Mouse (Mus musculus) lung, adult 10 weeks (tissue): ENCODE data around the gene Sv2a. TPM values are rescaled to one million over a fixed set of nuclear protein-coding genes. Genes with fewer than 3 reads are reported as not detected.

Source experiments
- polyA plus RNA-seq: library from polyadenylated mRNA; stranded (reverse); fragments of 350-450 nt; fragmentation: Illumina TruSeq; extraction: RNeasy Lipid Tissue Mini Kit (QIAGEN cat#74804); gene quantifications from one replicate; pipeline ENCODE4 v1.2.3, GENCODE M21; 2014; ENCODE audit warnings: low read depth, low replicate concordance; ENCODE audit not compliant: insufficient read depth

Gene Sv2a
- polyA plus RNA-seq: 0.72 TPM

DNA sequence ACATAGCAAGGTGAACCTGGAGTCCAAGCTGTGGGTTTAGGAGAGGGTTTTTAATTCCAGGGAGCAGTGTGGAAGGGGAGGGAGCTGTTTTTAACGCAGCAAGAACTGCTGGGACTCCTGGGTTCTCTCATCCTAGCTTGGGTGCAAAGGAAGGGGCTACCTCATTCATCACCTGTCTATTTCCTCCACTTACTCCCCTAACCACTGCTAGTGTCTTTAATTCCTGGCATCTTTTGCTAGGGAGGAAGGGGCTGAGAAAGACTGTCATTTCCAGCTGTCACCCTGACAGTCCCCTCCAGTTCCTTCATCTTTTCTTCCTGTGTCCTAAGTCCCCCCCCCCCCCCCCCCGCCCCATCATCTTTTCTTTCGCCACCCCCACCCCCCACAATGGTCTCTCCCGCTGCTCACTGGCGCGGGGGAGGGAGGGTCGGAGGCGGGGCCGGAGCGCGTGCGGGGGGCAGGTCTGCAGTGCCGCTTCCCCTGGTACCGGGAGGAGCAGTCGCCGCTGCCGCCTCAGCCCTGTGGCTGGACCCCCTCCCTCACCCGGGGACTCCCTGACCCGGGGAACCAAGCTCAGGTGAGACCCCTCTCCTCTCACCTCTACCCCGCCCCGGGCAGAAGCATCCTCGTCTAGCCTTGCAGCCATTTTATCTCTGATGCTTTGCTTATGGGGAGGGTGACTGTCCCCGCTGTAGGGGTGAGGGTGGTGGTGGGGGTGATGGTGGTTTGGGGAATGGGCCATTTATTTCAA lies at the start of gene Sv2a:
Gene Sv2a, plus strand, starts transcription at position 425 of the 751 bp plus-strand sequence.

DNA sequence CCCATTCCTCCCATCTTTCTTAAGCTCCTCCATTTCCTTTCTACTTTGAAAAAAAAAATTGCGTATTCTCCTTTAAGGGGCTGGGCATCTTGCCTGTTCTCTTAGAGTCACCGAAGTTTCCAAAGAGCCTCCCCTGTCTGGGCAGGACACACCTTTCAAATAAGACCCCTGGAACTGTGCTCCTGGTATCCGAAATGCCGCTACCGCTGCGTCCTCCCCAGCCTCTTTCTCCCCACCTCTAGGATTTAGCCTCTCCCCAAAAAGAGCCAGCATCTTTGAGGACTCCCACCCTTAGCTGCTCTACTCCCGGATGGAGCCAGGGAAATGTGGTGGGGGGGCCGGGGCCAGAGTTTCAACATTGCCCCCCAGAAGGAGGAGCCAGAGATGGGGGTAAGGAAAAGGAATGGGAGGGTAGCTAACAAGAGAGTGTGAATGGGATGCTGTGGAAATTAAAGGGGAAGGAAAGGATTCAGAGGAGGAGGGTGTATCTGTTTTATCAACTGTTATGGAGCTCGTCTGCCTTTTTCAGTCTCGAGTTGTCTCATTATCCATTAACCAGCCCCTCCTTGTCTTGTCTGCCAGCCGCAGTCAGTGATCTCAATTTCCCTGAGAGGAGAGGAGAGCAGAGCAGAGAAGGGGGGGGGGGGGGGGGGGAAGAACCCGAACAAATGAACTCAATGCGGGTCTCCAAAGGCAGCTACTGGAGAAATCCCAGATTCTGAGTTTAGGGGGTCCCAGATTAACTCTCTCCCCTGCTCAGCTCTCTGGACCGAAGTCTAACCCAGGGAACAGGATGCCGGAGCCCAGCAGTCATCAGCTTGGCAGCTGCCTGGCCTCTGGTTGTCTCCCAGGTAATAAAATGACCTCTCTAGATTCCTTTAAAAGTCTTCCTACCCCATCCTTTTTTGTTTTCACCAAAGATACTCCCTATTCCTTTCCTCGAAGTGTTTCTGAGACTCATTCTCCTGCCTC lies 18.8 kb upstream of the Sv2a start, which contains the start of gene Mtmr11:
Gene Mtmr11, plus strand, starts transcription at position 136 of the 972 bp plus-strand sequence.

DNA sequence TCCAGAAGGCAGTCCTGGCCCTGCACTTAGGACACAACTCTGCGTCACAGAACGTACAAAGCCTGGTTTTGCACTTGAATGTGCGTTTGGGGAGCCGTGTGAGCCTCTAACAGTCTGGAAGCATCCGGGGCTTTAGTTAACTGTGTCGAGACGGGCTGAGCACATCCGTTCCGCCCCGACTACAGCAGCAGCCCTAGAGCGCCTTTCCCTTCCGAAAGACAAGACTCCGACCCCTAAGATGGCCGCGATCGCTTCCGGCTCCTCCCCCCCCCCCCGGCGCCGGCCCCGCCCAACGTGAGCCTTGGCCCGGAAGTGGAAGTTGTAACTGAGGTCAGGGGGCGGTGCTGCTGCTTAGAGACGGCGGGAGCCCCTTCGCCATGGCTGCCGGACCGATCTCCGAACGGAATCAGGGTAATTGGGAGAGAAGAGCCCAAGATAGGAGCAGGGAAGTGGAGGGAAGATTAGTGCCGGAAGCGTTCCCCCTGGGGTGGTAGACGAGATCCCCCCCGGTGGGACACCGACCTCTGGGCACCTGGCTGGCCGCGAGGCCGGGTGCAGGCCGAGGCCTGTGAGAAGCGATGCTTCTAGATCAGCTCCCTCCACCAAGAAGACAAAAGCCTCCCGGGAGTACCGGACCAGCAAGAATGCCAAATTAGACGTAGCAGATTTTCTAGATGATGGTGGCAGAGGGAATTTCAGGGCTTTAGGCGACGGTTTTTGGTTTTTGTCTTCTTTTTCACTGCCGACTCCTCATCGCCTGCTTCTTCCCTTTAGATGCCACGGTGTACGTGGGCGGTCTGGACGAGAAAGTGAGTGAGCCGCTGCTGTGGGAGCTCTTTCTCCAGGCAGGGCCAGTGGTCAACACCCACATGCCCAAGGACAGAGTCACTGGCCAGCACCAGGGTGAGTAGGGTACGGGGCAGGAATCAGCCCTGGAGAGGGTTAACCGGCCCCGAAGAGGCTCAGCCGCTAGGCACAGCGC lies 8.5 kb upstream of the Sv2a start, which contains the start of gene Sf3b4:
Gene Sf3b4, plus strand, starts transcription at position 136 of the 982 bp plus-strand sequence.

DNA sequence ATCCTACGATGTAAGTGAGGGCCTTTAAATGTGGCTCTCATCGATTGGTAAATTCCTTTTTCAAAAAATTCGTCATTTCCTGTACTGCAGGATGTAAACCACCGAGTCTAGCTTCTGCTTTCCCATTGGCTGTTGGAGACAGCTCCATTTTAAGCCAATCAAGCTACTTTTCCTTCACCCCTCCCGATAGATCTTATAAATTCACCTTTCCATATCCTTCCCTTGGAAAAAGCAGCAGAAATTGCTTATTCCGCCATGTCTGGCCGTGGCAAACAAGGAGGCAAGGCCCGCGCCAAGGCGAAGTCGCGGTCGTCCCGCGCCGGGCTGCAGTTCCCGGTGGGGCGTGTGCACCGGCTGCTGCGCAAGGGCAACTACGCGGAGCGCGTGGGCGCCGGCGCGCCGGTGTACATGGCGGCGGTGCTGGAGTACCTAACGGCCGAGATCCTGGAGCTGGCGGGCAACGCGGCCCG lies 38.7 kb downstream of the Sv2a start, which contains the start of the genes Bola1 and Hist2h2ab:
Gene Bola1, minus strand, starts transcription at position 49 of the 470 bp plus-strand sequence.
Gene Hist2h2ab, plus strand, starts transcription at position 205 of the 470 bp plus-strand sequence.

DNA sequence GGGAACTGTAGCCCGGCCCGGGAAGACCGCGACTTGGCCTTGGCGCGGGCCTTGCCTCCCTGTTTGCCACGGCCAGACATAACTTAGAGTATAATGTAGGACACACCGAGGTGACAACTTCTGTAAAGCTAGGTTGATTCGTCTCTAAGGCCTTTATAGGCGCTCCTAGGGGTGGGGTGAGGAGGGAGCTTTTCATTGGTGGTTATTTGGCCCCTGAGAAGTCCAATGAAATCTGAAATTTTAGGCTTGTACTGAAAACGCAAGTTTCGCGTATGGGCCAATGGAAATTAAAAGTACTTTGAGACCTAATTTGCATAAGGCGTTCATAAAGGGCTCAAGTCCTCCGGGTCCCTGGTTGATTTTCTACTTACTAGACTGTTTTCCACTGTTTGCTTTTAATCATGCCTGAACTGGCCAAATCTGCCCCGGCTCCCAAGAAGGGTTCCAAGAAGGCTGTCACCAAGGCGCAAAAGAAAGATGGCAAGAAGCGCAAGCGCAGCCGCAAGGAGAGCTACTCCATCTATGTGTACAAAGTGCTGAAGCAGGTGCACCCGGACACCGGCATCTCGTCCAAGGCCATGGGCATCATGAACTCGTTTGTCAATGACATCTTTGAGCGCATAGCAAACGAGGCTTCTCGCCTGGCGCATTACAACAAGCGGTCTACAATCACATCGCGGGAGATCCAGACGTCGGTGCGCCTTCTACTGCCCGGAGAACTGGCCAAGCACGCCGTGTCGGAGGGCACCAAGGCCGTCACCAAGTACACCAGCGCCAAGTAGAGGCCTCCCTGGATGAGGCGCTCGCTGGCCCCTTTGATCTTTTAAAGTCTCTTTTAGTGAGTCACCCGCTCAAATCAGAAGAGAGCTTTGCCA lies 40.1 kb downstream of the Sv2a start, which contains the start of the genes Hist2h2ac and Hist2h2be:
Gene Hist2h2ac, minus strand, starts transcription at position 116 of the 875 bp plus-strand sequence.
Gene Hist2h2be, plus strand, starts transcription at position 355 of the 875 bp plus-strand sequence.

DNA sequence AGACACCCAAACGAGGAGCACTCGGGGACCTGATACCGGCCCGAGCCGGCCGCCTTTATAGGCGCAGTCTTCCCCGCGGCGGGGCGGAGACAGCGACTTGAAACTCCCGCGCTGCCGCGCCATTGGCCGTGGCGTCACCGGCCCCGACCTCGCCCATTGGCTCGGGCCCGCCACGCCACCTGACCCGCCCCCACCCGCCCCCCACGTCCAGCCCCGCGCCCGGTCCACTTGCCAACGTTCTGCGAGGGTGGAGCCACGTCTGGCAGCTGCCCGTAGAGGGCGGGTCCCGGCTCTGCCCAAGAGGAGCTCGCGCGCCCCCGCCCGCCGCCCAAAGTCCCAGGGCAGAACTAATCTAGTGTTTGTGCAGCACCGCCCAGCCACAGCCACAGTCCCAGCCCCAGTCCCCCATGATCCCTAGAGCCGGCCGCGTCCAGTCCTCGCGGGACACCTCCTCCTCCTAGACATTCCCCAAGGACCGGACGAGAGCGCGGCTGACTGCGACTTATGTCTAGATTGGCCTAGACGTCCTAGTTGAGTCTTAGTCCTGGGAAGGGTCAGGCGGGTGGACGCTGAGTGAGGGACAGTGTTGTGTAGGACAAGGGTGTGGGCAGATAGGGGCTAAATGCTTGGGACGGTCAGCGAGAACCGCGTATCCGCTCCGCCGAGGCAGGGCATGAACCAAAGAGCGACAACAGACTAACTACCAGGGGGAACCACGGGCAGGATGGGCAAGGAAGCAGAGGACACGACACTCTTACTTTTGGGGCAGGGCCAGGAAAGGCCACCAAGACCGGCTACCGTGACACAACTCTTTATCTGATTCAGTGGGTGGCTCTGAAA lies 58.2 kb downstream of the Sv2a start, which contains the start of gene Hist2h3c2:
Gene Hist2h3c2, minus strand, starts transcription at position 174 of the 840 bp plus-strand sequence.

DNA sequence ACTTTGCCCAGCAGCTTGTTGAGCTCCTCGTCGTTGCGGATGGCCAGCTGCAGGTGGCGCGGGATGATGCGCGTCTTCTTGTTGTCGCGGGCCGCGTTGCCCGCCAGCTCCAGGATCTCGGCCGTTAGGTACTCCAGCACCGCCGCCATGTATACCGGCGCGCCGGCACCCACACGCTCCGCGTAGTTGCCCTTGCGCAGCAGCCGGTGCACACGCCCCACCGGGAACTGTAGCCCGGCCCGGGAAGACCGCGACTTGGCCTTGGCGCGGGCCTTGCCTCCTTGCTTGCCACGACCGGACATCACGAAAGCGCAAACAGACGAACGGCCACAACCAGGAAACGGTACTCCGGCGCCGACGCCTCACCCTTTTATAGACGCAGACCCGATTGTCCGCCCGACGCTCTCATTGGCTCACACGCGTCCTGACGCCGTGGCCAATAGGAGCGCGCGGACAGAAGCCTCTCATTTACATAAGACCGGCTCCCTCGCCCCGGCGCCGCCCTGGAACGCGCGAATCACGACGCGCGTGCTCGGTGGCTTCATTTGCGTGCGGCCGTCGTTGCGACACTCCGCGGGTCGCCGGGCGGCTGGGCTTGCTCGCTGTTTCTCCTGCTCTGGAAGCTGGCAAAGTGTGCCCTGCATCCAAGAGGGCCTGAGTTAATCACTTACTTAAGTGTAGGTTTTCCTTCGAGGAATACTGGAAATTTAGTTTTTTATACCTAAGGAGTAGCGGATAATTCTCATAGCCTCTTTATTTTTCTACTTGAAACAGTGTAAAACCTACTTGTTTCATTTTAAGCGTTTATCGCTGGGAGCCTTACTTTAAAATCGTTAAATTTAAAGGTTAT lies 59.2 kb downstream of the Sv2a start, which contains the start of gene Hist2h2aa2:
Gene Hist2h2aa2, minus strand, starts transcription at position 328 of the 850 bp plus-strand sequence.

Other genes with a start within 250 kb of the Sv2a start
- gene Plekho1, start 185.2 kb upstream of the Sv2a start, polyA plus RNA-seq: 84.1 TPM
- gene Vps45, start 122.7 kb upstream of the Sv2a start, polyA plus RNA-seq: 19.7 TPM
- 14.2 TPM for gene Otud7b, start 76.6 kb upstream of the Sv2a start, polyA plus RNA-seq
- gene Mtmr11, start 19.1 kb upstream of the Sv2a start, polyA plus RNA-seq: 5.5 TPM
- gene Sf3b4, start 8.8 kb upstream of the Sv2a start, polyA plus RNA-seq: 24.0 TPM
- gene Bola1, start 38.6 kb downstream of the Sv2a start, polyA plus RNA-seq: 43.7 TPM
- gene Hist2h2ab, start 38.7 kb downstream of the Sv2a start, polyA plus RNA-seq: not detected
- not detected for gene Hist2h2ac, start 39.7 kb downstream of the Sv2a start, polyA plus RNA-seq
- 6.0 TPM for gene Hist2h2be, start 40.0 kb downstream of the Sv2a start, polyA plus RNA-seq
- gene Hist2h3c2, start 58.0 kb downstream of the Sv2a start, polyA plus RNA-seq: 6.1 TPM
- gene Hist2h2aa2, start 59.1 kb downstream of the Sv2a start, polyA plus RNA-seq: 119 TPM
- gene Hist2h2aa1, start 64.3 kb downstream of the Sv2a start, polyA plus RNA-seq: 16.0 TPM
- gene Hist2h3c1, start 65.5 kb downstream of the Sv2a start, polyA plus RNA-seq: not detected
- gene Hist2h4, start 82.2 kb downstream of the Sv2a start, polyA plus RNA-seq: not detected
- not detected for gene Hist2h3b, start 87.5 kb downstream of the Sv2a start, polyA plus RNA-seq
- not detected for gene Hist2h2bb, start 88.6 kb downstream of the Sv2a start, polyA plus RNA-seq
- gene Fcgr1, start 112.8 kb downstream of the Sv2a start, polyA plus RNA-seq: 5.0 TPM